Mouse (Mus musculus) midbrain, embryonic 13.5 days (tissue): ENCODE data around the gene Lgr6. TPM values are rescaled to one million over a fixed set of nuclear protein-coding genes. Genes with fewer than 3 reads are reported as not detected.

Source experiments
- ATAC-seq: fragments of 200-750 bp; cut with Nextera tagmentation; 2 replicates; pipeline ENCODE4 v1.8.0; 2017; ENCODE audit warnings: mild to moderate bottlenecking, moderate TSS enrichment, moderate library complexity
- H3K27ac ChIP-seq: fragments of 300-500 bp; sonication (generic); 2 replicates; pipeline ENCODE4 v1.5.1; 2015; ENCODE audit warnings: inconsistent platforms, mild to moderate bottlenecking, moderate library complexity
- H3K27me3 ChIP-seq: fragments of 300-500 bp; sonication (generic); 2 replicates; pipeline ENCODE4 v1.6.1; 2015; ENCODE audit warnings: mild to moderate bottlenecking, inconsistent platforms
- H3K36me3 ChIP-seq: fragments of 300-500 bp; sonication (generic); 2 replicates; pipeline ENCODE4 v1.6.1; 2015; ENCODE audit warnings: mild to moderate bottlenecking, inconsistent platforms
- H3K4me1 ChIP-seq: fragments of 300-500 bp; sonication (generic); replicated peaks from 2 replicates; pipeline ENCODE4 v1.6.1; 2015; ENCODE audit warnings: inconsistent platforms
- H3K4me2 ChIP-seq: fragments of 300-500 bp; sonication (generic); replicated peaks from 2 replicates; pipeline ENCODE4 v1.6.1; 2015; ENCODE audit warnings: moderate library complexity, mild to moderate bottlenecking, inconsistent platforms
- H3K4me3 ChIP-seq: fragments of 300-500 bp; sonication (generic); replicated peaks from 2 replicates; pipeline ENCODE4 v1.5.1; 2015; ENCODE audit warnings: mild to moderate bottlenecking, inconsistent platforms
- H3K9ac ChIP-seq: fragments of 300-500 bp; sonication (generic); replicated peaks from 2 replicates; pipeline ENCODE4 v1.6.1; 2015; ENCODE audit warnings: mild to moderate bottlenecking, inconsistent platforms
- H3K9me3 ChIP-seq: fragments of 300-500 bp; sonication (generic); 2 replicates; pipeline ENCODE4 v1.6.1; 2016; ENCODE audit warnings: mild to moderate bottlenecking, inconsistent platforms
- WGBS: fragments of 180-500 bp; shearing (Covaris S2); methylation state at CpG from one replicate; pipeline ENCODE4 v1.1.7; 2015; 5-methylcytosine and 5-hydroxymethylcytosine counted together
- polyA plus RNA-seq: library from polyadenylated mRNA; unstranded; fragments of >200 nt; fragmentation: Nextera tagmentation; extraction: Ambion mirVana; gene quantifications from 2 replicates; pipeline ENCODE4 v1.2.1, GENCODE M21; 2015

Lgr6 gene
- 0.35 and 0.44 TPM in 2 replicates for polyA plus RNA-seq

- no peaks in the 10 kb centered on the region for H3K36me3 ChIP-seq
- H3K4me2 ChIP-seq, result peak within 1 kb of the TSS; percentile 59
- peaks cover 16% of the 10 kb centered on the region for H3K4me1 ChIP-seq
- no peak within 1 kb of the TSS for H3K27ac ChIP-seq
- H3K27me3 ChIP-seq, result peaks cover 71% of the 10 kb centered on the region
- no peaks in the 10 kb centered on the region for H3K9me3 ChIP-seq
- no peak for ATAC-seq
- H3K9ac ChIP-seq, result peak within 1 kb of the TSS; percentile 39; the same call in 1 of the 2 replicates
- WGBS, result under 1% methylated on average over 36 of the region's 40 CpGs
- H3K4me3 ChIP-seq, result peak within 1 kb of the TSS; percentile 40
Measured at GRCm38 (mm10) chr1:135105124-135105523, at the start of gene Lgr6. Gene Lgr6, minus strand, starts transcription at chr1:135105276.

- H3K4me1 ChIP-seq, result peaks cover 58% of the 10 kb centered on the region
- peak overlapping the region; percentile 91 for H3K27ac ChIP-seq
- ATAC-seq, result peak; percentile 60
- peak overlapping the region; percentile 14 for H3K4me3 ChIP-seq
- peaks cover 38% of the 10 kb centered on the region for H3K36me3 ChIP-seq
- no peaks in the 10 kb centered on the region for H3K27me3 ChIP-seq
- H3K9me3 ChIP-seq, result no peaks in the 10 kb centered on the region
- H3K9ac ChIP-seq, result peak overlapping the region; percentile 50
- peak overlapping the region; percentile 36 for H3K4me2 ChIP-seq
- WGBS, result 4% methylated on average over 14 of the region's 14 CpGs
Measured at GRCm38 (mm10) chr1:135154411-135154959, 49.4 kb upstream of the Lgr6 start.

GRCm38 (mm10) chr1:135154011-135154410 is 48.9 kb upstream of the Lgr6 start:
- H3K4me3 ChIP-seq, result peak overlapping the region; percentile 14
- H3K27me3 ChIP-seq, result no peaks in the 10 kb centered on the region
- no peaks in the 10 kb centered on the region for H3K9me3 ChIP-seq
- peak; percentile 49; the same call in 1 of the 2 replicates for ATAC-seq
- H3K4me1 ChIP-seq, result peaks cover 57% of the 10 kb centered on the region
- H3K9ac ChIP-seq, result peak overlapping the region; percentile 50
- peak overlapping the region; percentile 91 for H3K27ac ChIP-seq
- H3K36me3 ChIP-seq, result peaks cover 38% of the 10 kb centered on the region
- peak overlapping the region; percentile 36 for H3K4me2 ChIP-seq
- WGBS, result 23% methylated on average over 13 of the region's 13 CpGs

- ATAC-seq, result no peak
- Histone ChIP-seq H3K9ac (peak overlapping the region; percentile 94), H3K36me3 (peaks cover 15% of the 10 kb centered on the region), H3K4me2 (peak overlapping the region; percentile 95), H3K9me3 (no peaks in the 10 kb centered on the region), H3K4me3 (peak overlapping the region; percentile 94), H3K27me3 (no peaks in the 10 kb centered on the region), H3K4me1 (peaks cover 56% of the 10 kb centered on the region), H3K27ac (peak overlapping the region; percentile 96)
- 46% methylated on average over 5 of the region's 5 CpGs for WGBS
Measured at GRCm38 (mm10) chr1:135148996-135149395, 43.9 kb upstream of the Lgr6 start.

GRCm38 (mm10) chr1:135148476-135148875 is 43.4 kb upstream of the Lgr6 start:
- peak overlapping the region; percentile 94 for H3K9ac ChIP-seq
- H3K36me3 ChIP-seq, result peaks cover 15% of the 10 kb centered on the region
- H3K9me3 ChIP-seq, result no peaks in the 10 kb centered on the region
- H3K27ac ChIP-seq, result peak overlapping the region; percentile 96
- H3K27me3 ChIP-seq, result no peaks in the 10 kb centered on the region
- H3K4me3 ChIP-seq, result peak overlapping the region; percentile 94
- peaks cover 53% of the 10 kb centered on the region for H3K4me1 ChIP-seq
- ATAC-seq, result no peak
- H3K4me2 ChIP-seq, result peak overlapping the region; percentile 95
- WGBS, result 74% methylated on average over 4 of the region's 4 CpGs

- H3K36me3 ChIP-seq, result peaks cover 14% of the 10 kb centered on the region
- H3K9me3 ChIP-seq, result no peaks in the 10 kb centered on the region
- 3% methylated on average over 7 of the region's 7 CpGs for WGBS
- H3K27ac ChIP-seq, result peak overlapping the region; percentile 96
- no peaks in the 10 kb centered on the region; the same call in 1 of the 2 replicates for H3K27me3 ChIP-seq
- ATAC-seq, result peak; percentile 15; the same call in 1 of the 2 replicates
- H3K4me1 ChIP-seq, result peaks cover 52% of the 10 kb centered on the region
- peak overlapping the region; percentile 95 for H3K4me2 ChIP-seq
- peak overlapping the region; percentile 94 for H3K4me3 ChIP-seq
- peak overlapping the region; percentile 94 for H3K9ac ChIP-seq
Measured at GRCm38 (mm10) chr1:135147702-135148058, 42.6 kb upstream of the Lgr6 start.

GRCm38 (mm10) chr1:135146946-135147701 is 42.0 kb upstream of the Lgr6 start:
- H3K4me1 ChIP-seq, result peaks cover 47% of the 10 kb centered on the region
- peak overlapping the region; percentile 94 for H3K9ac ChIP-seq
- peak overlapping the region; percentile 95 for H3K4me2 ChIP-seq
- no peaks in the 10 kb centered on the region for H3K9me3 ChIP-seq
- peaks cover 9% of the 10 kb centered on the region for H3K36me3 ChIP-seq
- peak overlapping the region; percentile 96 for H3K27ac ChIP-seq
- under 1% methylated on average over 61 of the region's 69 CpGs for WGBS
- H3K4me3 ChIP-seq, result peak overlapping the region; percentile 94
- peak; percentile 78 for ATAC-seq
- no peaks in the 10 kb centered on the region; the same call in 1 of the 2 replicates for H3K27me3 ChIP-seq

- peak within 1 kb of the TSS; percentile 96 for H3K27ac ChIP-seq
- H3K9me3 ChIP-seq, result no peaks in the 10 kb centered on the region
- peaks cover 41% of the 10 kb centered on the region for H3K4me1 ChIP-seq
- ATAC-seq, result peak; percentile 83
- no peaks in the 10 kb centered on the region; the same call in 1 of the 2 replicates for H3K27me3 ChIP-seq
- peak within 1 kb of the TSS; percentile 95 for H3K4me2 ChIP-seq
- peaks cover 4% of the 10 kb centered on the region for H3K36me3 ChIP-seq
- under 1% methylated on average over 64 of the region's 78 CpGs for WGBS
- peak within 1 kb of the TSS; percentile 94 for H3K9ac ChIP-seq
- H3K4me3 ChIP-seq, result peak within 1 kb of the TSS; percentile 94
Measured at GRCm38 (mm10) chr1:135146077-135146945, 41.2 kb upstream of the Lgr6 start, which contains the start of gene Arl8a. Gene Arl8a, plus strand, starts transcription at chr1:135146824.

GRCm38 (mm10) chr1:135143940-135144339 is 38.9 kb upstream of the Lgr6 start:
- Histone ChIP-seq H3K27ac (no peak overlapping the region), H3K4me2 (no peak overlapping the region), H3K4me1 (peaks cover 21% of the 10 kb centered on the region), H3K27me3 (no peaks in the 10 kb centered on the region; the same call in 1 of the 2 replicates), H3K4me3 (no peak overlapping the region), H3K9ac (no peak overlapping the region), H3K36me3 (no peaks in the 10 kb centered on the region), H3K9me3 (no peaks in the 10 kb centered on the region)
- ATAC-seq, result no peak
- 86% methylated on average over 2 of the region's 2 CpGs for WGBS

GRCm38 (mm10) chr1:135142452-135142851 is 37.4 kb upstream of the Lgr6 start:
- no peak overlapping the region for H3K4me3 ChIP-seq
- WGBS, result 75% methylated on average over 2 of the region's 2 CpGs
- no peak overlapping the region for H3K27ac ChIP-seq
- H3K36me3 ChIP-seq, result no peaks in the 10 kb centered on the region
- H3K9me3 ChIP-seq, result no peaks in the 10 kb centered on the region
- no peaks in the 10 kb centered on the region; the same call in 1 of the 2 replicates for H3K27me3 ChIP-seq
- H3K9ac ChIP-seq, result no peak overlapping the region
- no peak for ATAC-seq
- no peak overlapping the region for H3K4me2 ChIP-seq
- H3K4me1 ChIP-seq, result peaks cover 9% of the 10 kb centered on the region

- Histone ChIP-seq H3K27me3 (no peaks in the 10 kb centered on the region; the same call in 1 of the 2 replicates), H3K9ac (no peak overlapping the region), H3K36me3 (no peaks in the 10 kb centered on the region), H3K4me1 (no peaks in the 10 kb centered on the region), H3K4me2 (no peak overlapping the region), H3K9me3 (no peaks in the 10 kb centered on the region), H3K4me3 (no peak overlapping the region), H3K27ac (no peak overlapping the region)
- no peak for ATAC-seq
- 79% methylated on average over 2 of the region's 2 CpGs for WGBS
Measured at GRCm38 (mm10) chr1:135139906-135140305, 34.8 kb upstream of the Lgr6 start.
